Mouse (Mus musculus) stomach, postnatal 0 days (tissue): ENCODE results near the gene Zw10.

Source experiments
- CTCF ChIP-seq: IDR thresholded peaks from 2 replicates; pipeline ENCODE4 v1.5.1; 2016; ENCODE audit warnings: antibody characterized with exemption, low read depth, mild to moderate bottlenecking, moderate library complexity
- EP300 ChIP-seq: optimal IDR thresholded peaks from 2 replicates; pipeline ENCODE3; 2016; ENCODE audit warnings: antibody characterized with exemption

DNA sequence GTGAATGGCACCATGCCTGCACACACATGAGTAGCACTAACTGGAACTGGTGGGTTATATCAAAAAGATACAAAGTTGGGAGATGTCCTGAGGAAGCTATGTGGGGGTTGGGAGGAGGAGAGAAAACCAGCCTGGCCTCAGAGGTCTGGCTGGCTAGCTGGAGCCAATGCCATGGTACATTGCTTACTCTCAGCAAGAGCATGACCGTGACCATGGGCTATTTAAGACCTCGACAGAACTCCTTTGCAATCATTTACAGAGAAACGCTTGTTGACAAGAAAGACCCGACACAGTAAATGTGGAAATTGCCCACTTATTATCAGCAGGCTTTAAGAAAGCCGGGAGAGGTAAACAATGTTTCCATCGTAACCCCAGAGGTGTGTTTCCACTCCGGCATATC, 70.3 kb downstream of the Zw10 start:
- TF ChIP-seq CTCF, result no peak
- TF ChIP-seq EP300, result no peak
